Mouse (Mus musculus): ENCODE results near the gene Hist1h3c.

DNA sequence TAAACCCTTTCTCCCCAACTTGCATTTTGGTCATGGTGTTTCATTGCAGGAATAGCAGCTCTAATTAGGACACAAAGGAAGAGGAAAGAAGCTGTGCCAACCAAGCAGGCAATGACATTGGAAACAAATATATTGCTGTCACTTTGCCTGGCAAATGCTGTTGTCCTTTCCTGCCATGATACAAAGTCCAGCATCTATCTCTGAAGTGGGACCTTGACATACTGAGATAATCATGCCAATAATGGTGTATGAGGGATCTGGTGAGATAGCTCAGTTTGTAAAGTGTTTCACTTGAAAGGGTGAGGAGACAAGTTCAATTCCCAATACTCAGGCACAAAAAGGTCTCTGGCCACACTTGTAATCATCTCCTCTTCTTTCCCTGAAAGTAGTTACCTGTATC lies 21.4 kb upstream of the Hist1h3c start:
- TF ChIP-seq CTCF (IDR thresholded peaks at IDR 0.05; ENCODE audit: low read depth) = no peak
- no peak for TF ChIP-seq EP300 (IDR thresholded peaks at IDR 0.05; ENCODE audit: low read depth)
